Mouse (Mus musculus): ENCODE measurements around the gene Ak7. TPM values are rescaled to one million over a fixed set of nuclear protein-coding genes. Genes with fewer than 3 reads are reported as not detected.

The Ak7 gene
- polyA plus RNA-seq, 1 experiment from 2014 or later, result 0.08 TPM

- Histone ChIP-seq H3K27me3 (ENCODE audit: control insufficient read depth, insufficient read depth, low read length) (no peaks in the 10 kb centered on the region), H3K36me3 (ENCODE audit: control insufficient read depth, insufficient read depth, low read length) (no peaks in the 10 kb centered on the region), H3K9me3 (ENCODE audit: control insufficient read depth, low read length) (no peaks in the 10 kb centered on the region), H3K27ac (replicated peaks) (no peak overlapping the region), H3K9ac (ENCODE audit: low read length) (no peak overlapping the region), H3K4me1 (replicated peaks; ENCODE audit: control insufficient read depth, insufficient read depth) (no peaks in the 10 kb centered on the region), H3K4me3 (ENCODE audit: low read depth, low read length) (no peak overlapping the region), H3K4me2 (replicated peaks; ENCODE audit: low read depth) (no peak overlapping the region)
- no peak for ATAC-seq (ENCODE audit: low FRiP score, low TSS enrichment)
- no peak for DNase-seq (ENCODE audit: low spot score)
- WGBS, result 31% methylated on average over 5 of the region's 5 CpGs
- TF ChIP-seq EP300 (optimal IDR thresholded peaks at IDR 0.05) (no peak), CTCF (IDR thresholded peaks at IDR 0.05; ENCODE audit: low read depth) (no peak)
These were observed 42.3 kb downstream of the Ak7 start for GRCm38 (mm10) chr12:105748114-105748513.

GRCm38 (mm10) chr12:105753813-105754212 is 48.0 kb downstream of the Ak7 start:
- Histone ChIP-seq H3K27ac (replicated peaks) (no peak overlapping the region), H3K9me3 (ENCODE audit: control insufficient read depth, low read length) (no peaks in the 10 kb centered on the region), H3K27me3 (ENCODE audit: control insufficient read depth, insufficient read depth, low read length) (no peaks in the 10 kb centered on the region), H3K4me3 (ENCODE audit: low read depth, low read length) (no peak overlapping the region), H3K36me3 (ENCODE audit: control insufficient read depth, insufficient read depth, low read length) (no peaks in the 10 kb centered on the region), H3K4me2 (replicated peaks; ENCODE audit: low read depth) (no peak overlapping the region), H3K4me1 (replicated peaks; ENCODE audit: control insufficient read depth, insufficient read depth) (no peaks in the 10 kb centered on the region), H3K9ac (ENCODE audit: low read length) (no peak overlapping the region)
- WGBS, result 41% methylated on average over 10 of the region's 10 CpGs
- no peak for TF ChIP-seq CTCF (IDR thresholded peaks at IDR 0.05; ENCODE audit: low read depth)
- TF ChIP-seq EP300 (optimal IDR thresholded peaks at IDR 0.05), result no peak
- ATAC-seq (ENCODE audit: low FRiP score, low TSS enrichment) (peak; percentile 87), DNase-seq (ENCODE audit: low spot score) (peak; percentile 65)

GRCm38 (mm10) chr12:105757816-105758497 is 52.2 kb downstream of the Ak7 start:
- H3K27ac ChIP-seq (replicated peaks), result no peak overlapping the region

GRCm38 (mm10) chr12:105758911-105759310 is 53.1 kb downstream of the Ak7 start:
- no peaks in the 10 kb centered on the region for H3K9me3 ChIP-seq (ENCODE audit: control insufficient read depth, low read length)
- H3K4me2 ChIP-seq (replicated peaks; ENCODE audit: low read depth), result no peak overlapping the region
- no peak for ATAC-seq (ENCODE audit: low FRiP score, low TSS enrichment)
- H3K36me3 ChIP-seq (ENCODE audit: control insufficient read depth, insufficient read depth, low read length), result no peaks in the 10 kb centered on the region
- no peak for TF ChIP-seq EP300 (optimal IDR thresholded peaks at IDR 0.05)
- no peak for TF ChIP-seq CTCF (IDR thresholded peaks at IDR 0.05; ENCODE audit: low read depth)
- WGBS, result 74% methylated on average over 2 of the region's 2 CpGs
- no peaks in the 10 kb centered on the region for H3K4me1 ChIP-seq (replicated peaks; ENCODE audit: control insufficient read depth, insufficient read depth)
- no peak overlapping the region for H3K27ac ChIP-seq (replicated peaks)
- H3K27me3 ChIP-seq (ENCODE audit: control insufficient read depth, insufficient read depth, low read length), result no peaks in the 10 kb centered on the region
- DNase-seq (ENCODE audit: low spot score), result no peak
- H3K9ac ChIP-seq (ENCODE audit: low read length), result no peak overlapping the region
- no peak overlapping the region for H3K4me3 ChIP-seq (ENCODE audit: low read depth, low read length)

More at GRCm38 (mm10) chr12:105757816-105758497, 52.2 kb downstream of the Ak7 start:
- Histone ChIP-seq H3K36me3 (ENCODE audit: control insufficient read depth, insufficient read depth, low read length) (no peaks in the 10 kb centered on the region), H3K9me3 (ENCODE audit: control insufficient read depth, low read length) (no peaks in the 10 kb centered on the region), H3K4me1 (replicated peaks; ENCODE audit: control insufficient read depth, insufficient read depth) (no peaks in the 10 kb centered on the region), H3K4me2 (replicated peaks; ENCODE audit: low read depth) (no peak overlapping the region), H3K9ac (ENCODE audit: low read length) (no peak overlapping the region), H3K27me3 (ENCODE audit: control insufficient read depth, insufficient read depth, low read length) (no peaks in the 10 kb centered on the region), H3K4me3 (ENCODE audit: low read depth, low read length) (no peak overlapping the region)
- peak; percentile 69 for DNase-seq (ENCODE audit: low spot score)
- 23% methylated on average over 15 of the region's 15 CpGs for WGBS
- TF ChIP-seq CTCF (IDR thresholded peaks at IDR 0.05; ENCODE audit: low read depth) (no peak), EP300 (optimal IDR thresholded peaks at IDR 0.05) (no peak)
- peak; percentile 79 for ATAC-seq (ENCODE audit: low FRiP score, low TSS enrichment)

- H3K27me3 ChIP-seq (ENCODE audit: control insufficient read depth, insufficient read depth, low read length), result no peaks in the 10 kb centered on the region
- TF ChIP-seq CTCF (IDR thresholded peaks at IDR 0.05; ENCODE audit: low read depth) (no peak), EP300 (optimal IDR thresholded peaks at IDR 0.05) (no peak)
- WGBS, result 30% methylated on average over 10 of the region's 10 CpGs
- H3K27ac ChIP-seq (replicated peaks), result no peak overlapping the region
- H3K9me3 ChIP-seq (ENCODE audit: control insufficient read depth, low read length), result no peaks in the 10 kb centered on the region
- H3K4me1 ChIP-seq (replicated peaks; ENCODE audit: control insufficient read depth, insufficient read depth), result no peaks in the 10 kb centered on the region
- no peak overlapping the region for H3K9ac ChIP-seq (ENCODE audit: low read length)
- no peak overlapping the region for H3K4me2 ChIP-seq (replicated peaks; ENCODE audit: low read depth)
- H3K4me3 ChIP-seq (ENCODE audit: low read depth, low read length), result no peak overlapping the region
- DNase-seq (ENCODE audit: low spot score), result no peak
- H3K36me3 ChIP-seq (ENCODE audit: control insufficient read depth, insufficient read depth, low read length), result no peaks in the 10 kb centered on the region
- ATAC-seq (ENCODE audit: low FRiP score, low TSS enrichment), result no peak
These were observed 54.2 kb downstream of the Ak7 start for GRCm38 (mm10) chr12:105759849-105760478.

- H3K9me3 ChIP-seq (ENCODE audit: control insufficient read depth, low read length), result no peaks in the 10 kb centered on the region
- no peak for ATAC-seq (ENCODE audit: low FRiP score, low TSS enrichment)
- H3K27ac ChIP-seq (replicated peaks), result no peak overlapping the region
- no peaks in the 10 kb centered on the region for H3K4me1 ChIP-seq (replicated peaks; ENCODE audit: control insufficient read depth, insufficient read depth)
- no peak for DNase-seq (ENCODE audit: low spot score)
- TF ChIP-seq CTCF (IDR thresholded peaks at IDR 0.05; ENCODE audit: low read depth) (no peak), EP300 (optimal IDR thresholded peaks at IDR 0.05) (no peak)
- WGBS, result 66% methylated on average over 11 of the region's 11 CpGs
- H3K4me3 ChIP-seq (ENCODE audit: low read depth, low read length), result no peak overlapping the region
- H3K9ac ChIP-seq (ENCODE audit: low read length), result no peak overlapping the region
- no peaks in the 10 kb centered on the region for H3K36me3 ChIP-seq (ENCODE audit: control insufficient read depth, insufficient read depth, low read length)
- H3K4me2 ChIP-seq (replicated peaks; ENCODE audit: low read depth), result no peak overlapping the region
- H3K27me3 ChIP-seq (ENCODE audit: control insufficient read depth, insufficient read depth, low read length), result no peaks in the 10 kb centered on the region
These were observed 55.4 kb downstream of the Ak7 start for GRCm38 (mm10) chr12:105761171-105761570.

All from stomach, postnatal 0 days (tissue).